Mouse (Mus musculus) myocyte (in vitro differentiated cells): ENCODE results near the gene Ranbp2.

Experiments used
- CEBPB ChIP-seq: IDR thresholded peaks from 2 replicates; pipeline ENCODE4 v1.6.1; 2011; ENCODE audit warnings: mild to moderate bottlenecking, moderate library complexity; ENCODE audit not compliant: poor library complexity, insufficient read depth, severe bottlenecking
- E2F4 ChIP-seq: IDR thresholded peaks from one replicate; pipeline ENCODE4 v1.6.1; 2011; ENCODE audit warnings: mild to moderate bottlenecking, control low read depth, moderate library complexity; ENCODE audit not compliant: insufficient read depth
- MAX ChIP-seq: IDR thresholded peaks from one replicate; pipeline ENCODE4 v1.6.1; 2011; ENCODE audit warnings: low read depth, mild to moderate bottlenecking, control low read depth
- MYOD1 ChIP-seq, 3 experiments: IDR thresholded peaks; one replicate each; pipeline ENCODE4 v1.6.1; 2011; ENCODE audit warnings: control low read depth in 2 of 3, low read depth in 2 of 3, mild to moderate bottlenecking in 2 of 3, moderate library complexity in 1 of 3; ENCODE audit not compliant: insufficient read length in 2 of 3, control insufficient read depth in 1 of 3
- MYOG ChIP-seq, 3 experiments: IDR thresholded peaks; one replicate each; pipeline ENCODE4 v1.6.1; 2011; ENCODE audit warnings: control low read depth in 2 of 3, low read depth in 2 of 3, mild to moderate bottlenecking in 2 of 3; ENCODE audit not compliant: insufficient read length in 2 of 3, control insufficient read depth in 1 of 3, insufficient read depth in 1 of 3
- POLR2A ChIP-seq: IDR thresholded peaks from one replicate; pipeline ENCODE4 v1.6.1; 2011; ENCODE audit warnings: low read depth, mild to moderate bottlenecking, control low read depth, moderate library complexity; ENCODE audit not compliant: insufficient read length
- POLR2AphosphoS2 ChIP-seq: IDR thresholded peaks from one replicate; pipeline ENCODE4 v1.6.1; 2011; ENCODE audit warnings: low read depth, control low read depth; ENCODE audit not compliant: insufficient read length
- REST ChIP-seq: IDR thresholded peaks from one replicate; pipeline ENCODE4 v1.6.1; 2011; ENCODE audit warnings: mild to moderate bottlenecking, control low read depth, moderate library complexity; ENCODE audit not compliant: insufficient read depth, insufficient read length
- SRF ChIP-seq: IDR thresholded peaks from one replicate; pipeline ENCODE4 v1.6.1; 2011; ENCODE audit warnings: low read depth; ENCODE audit not compliant: control insufficient read depth, insufficient read length
- TCF12 ChIP-seq: IDR thresholded peaks from one replicate; pipeline ENCODE4 v1.6.1; 2011; ENCODE audit warnings: mild to moderate bottlenecking, control low read depth; ENCODE audit not compliant: poor library complexity, insufficient read depth, severe bottlenecking
- TCF3 ChIP-seq: IDR thresholded peaks from one replicate; pipeline ENCODE4 v1.6.1; 2011; ENCODE audit warnings: low read depth, control low read depth; ENCODE audit not compliant: insufficient read length
- USF1 ChIP-seq: IDR thresholded peaks from one replicate; pipeline ENCODE4 v1.6.1; 2011; ENCODE audit warnings: low read depth, mild to moderate bottlenecking, control low read depth, moderate library complexity

DNA sequence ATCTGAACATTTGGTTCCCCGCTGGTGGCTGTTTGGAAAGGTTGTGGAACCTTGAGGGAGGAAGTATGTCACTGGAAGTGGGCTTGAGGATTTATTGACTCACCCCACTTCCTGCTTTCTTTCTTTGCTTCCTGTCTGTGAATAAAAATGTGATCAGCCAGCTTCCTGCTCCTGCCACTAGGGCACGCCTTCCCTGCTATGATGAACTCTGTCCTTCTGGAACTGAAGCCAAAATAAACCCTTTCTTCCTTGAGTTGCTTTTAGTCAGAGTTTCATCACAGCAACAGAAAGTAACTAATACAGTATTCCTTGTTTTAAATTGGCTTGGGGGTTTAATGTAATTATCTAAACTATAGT, 40.8 kb upstream of the Ranbp2 start:
- TF ChIP-seq POLR2A = no peak
- TF ChIP-seq MYOG (IDR thresholded peaks at IDR 0.05; ENCODE audit: control insufficient read depth in 1 of 3, insufficient read depth in 1 of 3, insufficient read length in 2 of 3, low read depth in 2 of 3) = no peak
- TF ChIP-seq TCF12 = no peak
- TF ChIP-seq MAX = no peak
- TF ChIP-seq POLR2AphosphoS2 = no peak
- no peak for TF ChIP-seq E2F4
- no peak for TF ChIP-seq MYOD1 (IDR thresholded peaks at IDR 0.05; ENCODE audit: control insufficient read depth in 1 of 3, insufficient read length in 2 of 3, low read depth in 2 of 3)
- TF ChIP-seq CEBPB = no peak
- TF ChIP-seq SRF = no peak
- TF ChIP-seq TCF3 = no peak
- no peak for TF ChIP-seq USF1
- no peak for TF ChIP-seq REST
